In the genomic region with DNA sequence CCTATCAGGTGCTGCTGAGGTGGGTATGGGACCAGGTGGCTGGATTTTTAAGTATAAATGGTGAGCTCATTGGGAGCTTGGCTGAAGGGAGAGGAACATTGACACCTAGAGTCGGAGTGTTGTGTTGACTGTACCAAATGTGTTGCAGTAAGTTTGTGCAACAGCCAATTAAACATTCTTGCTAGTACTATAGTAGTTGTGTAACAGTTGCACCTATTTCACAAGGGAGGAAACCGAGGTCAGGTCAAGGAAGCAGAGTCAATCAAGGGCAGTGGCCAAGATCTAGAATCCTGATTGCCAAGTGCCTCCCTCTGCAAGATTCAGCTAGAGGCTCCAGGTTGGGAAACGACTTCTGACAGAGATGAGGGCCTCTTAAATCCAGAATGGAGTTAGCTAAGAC, we compare ENCODE assay signal across 16 mouse cellular contexts. TPM values are rescaled to one million over a fixed set of nuclear protein-coding genes. Genes with fewer than 3 reads are reported as not detected.
DNase-seq lines count a peak whose midpoint lies in the region; ATAC-seq and TF ChIP-seq lines count a peak whose summit lies in the region.
"Had no signal": no experiment of that assay in that cellular context is flagged by ENCODE, and none has a peak within 500 bp of the region (broad histone marks: within the 10 kb centered on the region; RNA-seq: fewer than 3 reads in every experiment).

No protein-coding gene starts in this region.

- no peaks in the 10 kb centered on the region for H3K27me3 ChIP-seq in intestine, postnatal 0 days (replicated peaks; ENCODE audit: control insufficient read depth, insufficient read depth, low read length)
- no peaks in the 10 kb centered on the region for H3K27me3 ChIP-seq in intestine, embryonic 15.5 days (replicated peaks)
- H3K27me3 ChIP-seq in stomach, postnatal 0 days (ENCODE audit: control insufficient read depth, insufficient read depth, low read length): no peaks in the 10 kb centered on the region
- H3K27me3 ChIP-seq: midbrain, embryonic 15.5 days had no signal

- TF ChIP-seq CTCF in intestine, postnatal 0 days (IDR thresholded peaks at IDR 0.05; ENCODE audit: low read depth): no peak
- TF ChIP-seq CTCF in lung, adult 2 months (IDR thresholded peaks at IDR 0.05; ENCODE audit: insufficient read depth, low read length): no peak
- TF ChIP-seq CTCF in stomach, postnatal 0 days (IDR thresholded peaks at IDR 0.05; ENCODE audit: low read depth): peak; percentile 4; the same call in 1 of the 2 replicates

- TF ChIP-seq POLR2A in lung, adult 2 months (IDR thresholded peaks at IDR 0.05; ENCODE audit: borderline replicate concordance, extremely low read depth, low read depth, low read length): no peak

- DNase-seq in fat pad, adult 2 months (ENCODE audit: extremely low read depth, low read depth, low spot score): peak; percentile 96
- peak; percentile 45 for DNase-seq in lung, adult 2 months
- DNase-seq in stomach, postnatal 0 days (ENCODE audit: low spot score): no peak
- DNase-seq in urinary bladder, postnatal 25 days (ENCODE audit: low spot score): no peak
- no peak for DNase-seq in spleen, postnatal 14 days (ENCODE audit: low spot score in 2 of 2)
- DNase-seq: cerebellum, adult 2 months; embryo, embryonic 11 days; gastrocnemius, adult 2 months; heart, postnatal 14 days; right cerebral cortex, postnatal 14 days had no signal

- 53% methylated on average over 3 of the region's 3 CpGs for WGBS in intestine, postnatal 0 days
- WGBS in intestine, embryonic 15.5 days: 79% methylated on average over 3 of the region's 3 CpGs
- 50% methylated on average over 3 of the region's 3 CpGs for WGBS in lung, adult 2 months
- WGBS in stomach, postnatal 0 days: 83% methylated on average over 3 of the region's 3 CpGs

- no peak for TF ChIP-seq EP300 in stomach, postnatal 0 days (optimal IDR thresholded peaks at IDR 0.05)

- H3K9me3 ChIP-seq in intestine, postnatal 0 days (ENCODE audit: control insufficient read depth): no peaks in the 10 kb centered on the region
- no peaks in the 10 kb centered on the region for H3K9me3 ChIP-seq in intestine, embryonic 15.5 days
- no peaks in the 10 kb centered on the region for H3K9me3 ChIP-seq in stomach, postnatal 0 days (ENCODE audit: control insufficient read depth, low read length)
- H3K9me3 ChIP-seq: midbrain, embryonic 15.5 days had no signal

- no peaks in the 10 kb centered on the region for H3K36me3 ChIP-seq in intestine, postnatal 0 days (ENCODE audit: control insufficient read depth, insufficient read depth)
- H3K36me3 ChIP-seq in intestine, embryonic 15.5 days: no peaks in the 10 kb centered on the region
- H3K36me3 ChIP-seq in stomach, postnatal 0 days (ENCODE audit: control insufficient read depth, insufficient read depth, low read length): no peaks in the 10 kb centered on the region
- H3K36me3 ChIP-seq: midbrain, embryonic 15.5 days had no signal

- H3K4me3 ChIP-seq in intestine, postnatal 0 days (ENCODE audit: low read depth, low read length): no peak overlapping the region
- H3K4me3 ChIP-seq in intestine, embryonic 15.5 days (replicated peaks): no peak overlapping the region
- no peak overlapping the region for H3K4me3 ChIP-seq in lung, adult 2 months (replicated peaks; ENCODE audit: extremely low read depth, low read depth, low read length)
- no peak overlapping the region for H3K4me3 ChIP-seq in stomach, postnatal 0 days (ENCODE audit: low read depth, low read length)
- H3K4me3 ChIP-seq: gastrocnemius, adult 2 months; layer of hippocampus, adult 2 months; midbrain, embryonic 15.5 days had no signal

- no peak overlapping the region for H3K4me2 ChIP-seq in intestine, postnatal 0 days (replicated peaks; ENCODE audit: low read depth)
- no peak overlapping the region for H3K4me2 ChIP-seq in intestine, embryonic 15.5 days (replicated peaks)
- no peak overlapping the region for H3K4me2 ChIP-seq in stomach, postnatal 0 days (replicated peaks; ENCODE audit: low read depth)
- H3K4me2 ChIP-seq: midbrain, embryonic 15.5 days had no signal

- peaks cover 12% of the 10 kb centered on the region; the same call in 1 of the 2 replicates for H3K4me1 ChIP-seq in intestine, postnatal 0 days (replicated peaks; ENCODE audit: control insufficient read depth, insufficient read depth, low read length)
- 0 out of 2 replicates have a peak, but pooled peaks cover 2% of the 10 kb centered on the region for H3K4me1 ChIP-seq in intestine, embryonic 15.5 days (replicated peaks)
- H3K4me1 ChIP-seq in lung, adult 2 months (ENCODE audit: control insufficient read depth, insufficient read depth, low read length): peaks cover 24% of the 10 kb centered on the region
- 0 out of 2 replicates have a peak, but pooled peaks cover 3% of the 10 kb centered on the region for H3K4me1 ChIP-seq in stomach, postnatal 0 days (replicated peaks; ENCODE audit: control insufficient read depth, insufficient read depth)
- H3K4me1 ChIP-seq: midbrain, embryonic 15.5 days had no signal

- 0 out of 2 replicates have a peak, but pooled peaks have one; percentile 14 for ATAC-seq in intestine, postnatal 0 days
- no peak for ATAC-seq in intestine, embryonic 15.5 days
- no peak for ATAC-seq in stomach, postnatal 0 days (ENCODE audit: low FRiP score, low TSS enrichment)
- ATAC-seq: forebrain, embryonic 16.5 days; midbrain, embryonic 15.5 days had no signal

- H3K9ac ChIP-seq in intestine, postnatal 0 days (ENCODE audit: low read depth, low read length): no peak overlapping the region
- H3K9ac ChIP-seq in intestine, embryonic 15.5 days: no peak overlapping the region
- no peak overlapping the region for H3K9ac ChIP-seq in stomach, postnatal 0 days (ENCODE audit: low read length)
- H3K9ac ChIP-seq: midbrain, embryonic 15.5 days had no signal

- no peak overlapping the region for H3K27ac ChIP-seq in intestine, postnatal 0 days (ENCODE audit: low read depth, low read length)
- H3K27ac ChIP-seq in intestine, embryonic 15.5 days: no peak overlapping the region
- no peak overlapping the region for H3K27ac ChIP-seq in stomach, postnatal 0 days (replicated peaks)
- H3K27ac ChIP-seq: gastrocnemius, adult 2 months; layer of hippocampus, adult 2 months; macrophage; midbrain, embryonic 15.5 days had no signal

RNA-seq across cellular contexts. Expression of a gene that starts 49.7 kb away (rescaled TPM):
- 3.8 and 4.2 TPM in 2 replicates for polyA plus RNA-seq in intestine, postnatal 0 days (2015; fragmentation: Nextera tagmentation; extraction: Ambion mirVana)
- polyA plus RNA-seq in intestine, embryonic 15.5 days (2015; fragmentation: Nextera tagmentation; extraction: Ambion mirVana): 8.3 and 9.0 TPM in 2 replicates
- 3.8 and 5.2 TPM in 2 replicates for polyA plus RNA-seq in lung, adult 2 months (2012; rRNA removed)
- 4.0 and 4.3 TPM in 2 replicates for polyA plus RNA-seq in stomach, postnatal 0 days (2015; fragmentation: Nextera tagmentation; extraction: Ambion mirVana)

Comparison
In these comparisons a context has a peak if more than half of its experiments do, and no peak if none do; other contexts are left out.
1. DNase-seq: peak in fat pad, adult 2 months (single experiment) and lung, adult 2 months (single experiment); none in stomach, postnatal 0 days (single experiment), urinary bladder, postnatal 25 days (single experiment) and spleen, postnatal 14 days (0 of 2).